Mouse (Mus musculus): Measurements from ENCODE around the gene Ulk2.

Gene Ulk2

DNA sequence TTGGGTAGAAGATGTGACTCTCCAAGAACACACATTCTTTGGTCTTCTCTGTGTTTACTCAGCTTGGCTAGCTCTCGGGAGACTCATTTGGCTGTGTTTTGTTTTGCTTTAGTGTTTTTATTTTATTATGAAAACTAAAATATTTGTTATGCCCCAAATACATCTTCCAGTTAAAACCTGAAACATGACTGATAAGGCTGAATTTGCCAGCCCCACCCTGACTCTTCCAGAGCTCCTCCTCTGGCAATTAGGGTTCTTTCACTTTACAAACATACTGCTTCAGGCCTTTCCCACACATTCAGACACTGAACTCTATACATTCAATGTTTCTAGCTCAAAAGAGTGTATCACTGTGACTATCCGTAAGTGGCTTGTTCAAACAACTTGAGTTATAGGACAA lies 97.7 kb downstream of the Ulk2 start:
- no peak for DNase-seq

DNA sequence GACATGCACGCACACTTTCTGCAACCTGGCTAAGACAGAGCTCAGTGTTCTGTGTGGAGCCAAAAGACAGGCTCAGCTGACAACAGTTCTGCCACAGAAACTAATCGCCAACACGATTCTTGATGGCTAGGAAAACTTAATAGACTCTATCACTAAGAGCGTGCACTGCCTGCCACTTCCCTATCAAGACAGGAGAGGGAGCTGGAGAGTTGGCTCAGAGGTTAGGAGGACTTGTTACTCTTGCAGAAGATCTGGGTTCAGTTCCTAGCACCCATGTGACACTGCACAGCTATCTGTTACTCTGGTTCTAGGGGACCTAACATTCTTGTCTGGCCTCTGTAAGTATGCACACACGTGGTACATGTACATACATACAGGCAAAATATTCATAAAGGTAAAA lies 103.3 kb downstream of the Ulk2 start:
- DNase-seq: no peak

GRCm38 (mm10) chr11:61747161-61747560 lies 107.7 kb downstream of the Ulk2 start:
- DNase-seq: no peak

DNA sequence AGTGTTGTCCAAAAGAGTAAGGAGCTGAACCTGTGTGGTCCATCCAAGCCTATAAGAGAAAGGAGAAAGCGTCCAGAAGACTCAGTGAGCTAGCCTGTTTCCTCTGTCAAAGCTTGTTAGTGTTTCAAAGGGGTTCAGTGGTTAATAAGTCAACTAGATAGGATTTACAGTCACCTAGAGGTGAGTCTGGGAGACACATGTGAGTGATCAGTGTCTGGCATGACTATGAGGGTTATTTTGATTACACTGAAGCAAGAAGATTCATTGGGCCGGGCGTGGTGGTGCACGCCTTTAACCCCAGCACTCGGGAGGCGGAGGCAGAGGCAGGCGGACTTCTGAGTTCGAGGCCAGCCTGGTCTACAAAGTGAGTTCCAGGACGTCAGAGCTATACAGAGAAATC lies 109.1 kb downstream of the Ulk2 start:
- DNase-seq: no peak

GRCm38 (mm10) chr11:61744460-61744859 lies 110.4 kb downstream of the Ulk2 start:
- no peak for DNase-seq

DNA sequence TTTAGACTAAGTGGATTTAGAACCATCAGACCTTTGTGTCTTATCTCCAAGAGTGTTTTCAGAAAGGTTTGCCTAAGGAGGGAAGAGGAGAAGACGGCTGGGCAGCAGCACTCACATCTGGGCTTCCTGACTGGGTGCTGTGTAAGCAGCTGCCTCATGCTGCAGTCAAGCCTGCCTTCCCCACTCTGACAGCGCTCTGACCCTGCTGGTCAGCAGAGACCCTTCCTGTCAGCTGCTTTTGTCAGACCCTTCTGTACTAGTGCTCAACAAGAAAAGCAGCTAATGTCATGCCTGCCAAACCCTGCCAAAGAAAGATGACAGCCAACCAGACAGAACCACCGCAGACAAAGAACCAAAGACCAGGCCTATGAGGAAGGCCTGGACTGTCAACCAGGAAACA lies 111.1 kb downstream of the Ulk2 start:
- no peak for DNase-seq

DNA sequence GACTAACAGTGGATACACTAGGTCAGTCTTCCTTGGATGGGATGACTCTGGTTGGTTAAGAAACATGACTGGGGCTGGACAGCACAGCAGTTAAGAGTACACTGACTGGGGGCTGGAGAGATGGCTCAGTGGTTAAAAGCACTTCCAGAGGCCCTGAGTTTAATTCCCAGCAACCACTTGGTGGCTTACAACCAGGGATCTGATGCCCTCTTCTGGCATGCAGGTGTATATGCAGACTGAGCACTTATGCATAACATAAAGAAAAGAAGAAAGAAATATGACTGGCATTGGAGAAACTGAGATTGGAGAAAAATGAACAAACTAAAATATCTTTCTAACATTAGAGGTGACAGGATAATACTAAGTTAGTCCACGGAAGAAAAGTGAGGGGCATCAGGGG lies 114.4 kb downstream of the Ulk2 start:
- no peak for DNase-seq

DNA sequence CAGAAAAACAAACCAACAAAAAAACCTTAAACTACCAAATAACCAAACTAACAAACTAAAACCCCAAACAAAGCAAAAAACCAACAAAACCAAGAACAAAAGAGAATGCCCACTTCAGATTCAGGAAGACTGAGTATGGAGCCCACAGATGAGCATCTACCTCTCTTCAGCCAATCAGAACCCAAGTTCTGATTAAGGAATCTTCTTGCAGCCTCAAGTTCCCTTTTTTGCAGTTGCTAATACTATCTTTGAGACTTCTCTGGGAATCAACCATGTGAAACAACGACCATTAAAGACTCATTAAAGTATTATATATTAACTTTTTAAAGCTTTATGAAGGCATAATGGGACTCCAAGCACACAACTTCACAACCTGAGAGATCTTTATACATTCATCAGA lies 117.6 kb downstream of the Ulk2 start:
- no peak for DNase-seq

DNA sequence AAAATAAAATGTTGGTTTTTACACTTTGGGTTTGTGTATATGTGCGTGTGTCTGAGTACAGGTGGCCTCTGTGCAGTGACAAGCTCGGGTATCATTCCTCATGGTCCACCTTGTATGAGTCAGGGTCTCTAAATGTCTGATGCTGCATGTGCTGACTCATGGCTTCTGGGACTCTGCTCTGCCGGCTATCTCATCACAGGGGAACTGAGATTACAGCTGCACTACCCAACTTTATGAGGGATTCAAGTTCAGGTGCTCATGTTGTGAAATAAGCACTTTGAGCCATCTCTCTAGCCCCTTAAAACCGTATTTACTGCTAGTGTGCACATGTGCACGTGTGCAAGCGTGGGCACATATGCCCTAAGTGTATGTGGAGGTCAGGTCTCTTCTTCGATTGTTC lies 122.2 kb downstream of the Ulk2 start:
- DNase-seq: no peak

- DNase-seq: no peak
Measured at GRCm38 (mm10) chr11:61728037-61728436, 126.8 kb downstream of the Ulk2 start.

All from right cerebral cortex, postnatal 25 days (tissue).